Mouse (Mus musculus): Measurements from ENCODE around the gene Sept9.

The Sept9 gene

GRCm38 (mm10) chr11:117353126-117353525, 153.7 kb downstream of the Sept9 start:
- DNase-seq, result no peak

DNA sequence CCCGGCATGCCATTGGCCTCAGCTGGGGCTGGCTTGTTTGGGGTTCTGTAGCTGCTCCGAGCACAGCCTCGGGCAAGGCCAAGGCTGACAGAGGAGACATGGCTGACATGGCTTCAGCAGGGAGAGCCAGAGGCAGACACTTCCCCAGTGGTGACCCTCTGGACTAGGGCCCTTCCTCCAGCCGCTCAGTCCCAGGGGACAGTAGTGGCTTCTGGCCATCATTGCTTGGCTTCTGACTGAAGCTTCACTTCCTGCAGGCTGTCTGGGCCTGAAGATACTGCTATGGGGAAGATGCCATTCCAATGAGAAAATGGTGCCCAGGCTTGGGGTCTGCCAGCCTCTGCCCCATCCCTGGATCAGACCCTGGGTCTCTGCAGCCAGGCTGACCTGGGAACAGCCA, 154.6 kb downstream of the Sept9 start:
- DNase-seq, result peak; percentile 66 to 74

- DNase-seq, result no peak
Measured at GRCm38 (mm10) chr11:117356937-117357336, 157.5 kb downstream of the Sept9 start.

DNA sequence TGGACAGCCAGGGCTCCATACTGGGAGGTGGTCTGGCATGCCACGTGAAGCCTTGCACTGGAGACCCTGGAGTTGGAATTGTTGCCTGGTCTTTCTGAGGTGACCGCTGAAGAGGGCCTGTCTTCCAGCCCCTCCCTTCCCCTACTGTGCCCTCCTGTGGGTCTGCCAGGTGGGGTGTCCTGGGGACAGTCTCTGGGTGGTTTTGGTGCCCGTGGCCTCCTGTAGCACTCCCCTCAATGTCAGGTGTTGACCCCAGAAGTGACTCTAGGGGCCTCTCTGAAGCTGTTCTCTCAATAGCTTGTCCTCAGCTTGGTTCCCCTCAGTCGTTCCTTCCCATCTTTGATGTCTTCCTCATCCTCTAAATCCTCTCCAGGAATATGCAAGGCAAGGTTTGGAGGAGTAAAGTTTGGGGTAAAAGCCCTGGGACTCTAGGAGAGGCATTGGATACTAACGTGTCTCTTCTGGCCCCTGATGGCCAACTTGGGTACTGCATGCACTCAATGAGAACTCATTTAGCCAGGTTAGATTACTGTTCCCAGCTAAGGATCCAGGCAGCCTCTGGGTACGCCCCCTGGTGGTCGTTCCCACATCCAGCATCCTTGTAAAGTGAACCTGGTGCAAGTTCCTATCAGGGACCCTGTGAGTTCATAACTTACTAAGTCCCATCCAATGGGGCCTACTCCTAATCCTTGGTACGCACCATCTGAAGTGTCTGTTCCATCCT, 158.6 kb downstream of the Sept9 start:
- DNase-seq, result peak; percentile 90 to 97

GRCm38 (mm10) chr11:117359161-117359560, 159.7 kb downstream of the Sept9 start:
- DNase-seq, result no peak

- peak in 1 of 2 experiments; percentile 77 for DNase-seq
Measured at GRCm38 (mm10) chr11:117359870-117360269, 160.4 kb downstream of the Sept9 start.

DNA sequence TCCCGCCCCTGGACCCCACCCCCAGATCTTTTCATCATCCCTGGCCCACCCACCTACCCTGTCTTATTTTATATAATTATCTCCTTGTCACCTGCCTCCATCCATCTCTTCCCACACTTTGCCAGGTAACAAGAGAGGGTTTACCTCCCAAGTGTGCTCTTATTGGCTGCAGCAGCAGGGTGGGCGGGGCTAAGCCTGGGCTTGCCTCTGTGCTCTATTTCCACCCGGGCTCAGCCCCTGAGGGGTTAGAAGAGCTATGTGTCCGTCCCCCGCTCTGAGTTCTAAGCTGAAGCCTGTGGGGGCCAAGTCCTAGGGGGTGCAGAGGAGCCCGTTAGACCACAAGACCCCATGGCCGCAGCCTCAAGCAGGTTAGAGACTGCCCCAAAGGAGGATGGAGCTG, 161.1 kb downstream of the Sept9 start:
- no peak for DNase-seq

- no peak for DNase-seq
Measured at GRCm38 (mm10) chr11:117362307-117362706, 162.8 kb downstream of the Sept9 start.

GRCm38 (mm10) chr11:117363918-117364317, 164.5 kb downstream of the Sept9 start:
- no peak for DNase-seq

GRCm38 (mm10) chr11:117366426-117366825, 167.0 kb downstream of the Sept9 start:
- no peak for DNase-seq

- DNase-seq, result no peak
Measured at GRCm38 (mm10) chr11:117366861-117367357, 167.4 kb downstream of the Sept9 start.

- no peak for DNase-seq
Measured at GRCm38 (mm10) chr11:117367937-117368336, 168.5 kb downstream of the Sept9 start.

- no peak for DNase-seq
Measured at GRCm38 (mm10) chr11:117369347-117369746, 169.9 kb downstream of the Sept9 start.

- DNase-seq, result no peak
Measured at GRCm38 (mm10) chr11:117370262-117370850, 170.9 kb downstream of the Sept9 start.

DNA sequence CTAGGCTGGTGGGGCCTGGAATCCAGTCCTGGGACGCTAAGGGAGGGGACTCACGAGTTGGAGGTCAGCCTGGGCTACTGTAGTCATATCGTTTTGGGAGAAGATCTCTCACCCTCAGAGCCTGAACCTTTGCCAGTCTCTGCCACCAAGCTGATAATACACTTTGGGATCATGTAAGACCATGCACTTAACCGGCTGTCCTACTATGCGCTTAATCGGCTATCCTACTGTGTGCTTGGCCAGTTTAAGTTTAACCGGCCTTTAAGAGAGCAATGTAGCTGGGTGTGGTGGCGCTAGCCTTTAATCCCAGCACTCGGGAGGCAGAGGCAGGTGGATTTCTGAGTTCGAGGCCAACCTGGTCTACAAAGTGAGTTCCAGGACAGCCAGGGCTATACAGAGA, 173.1 kb downstream of the Sept9 start:
- no peak for DNase-seq

DNA sequence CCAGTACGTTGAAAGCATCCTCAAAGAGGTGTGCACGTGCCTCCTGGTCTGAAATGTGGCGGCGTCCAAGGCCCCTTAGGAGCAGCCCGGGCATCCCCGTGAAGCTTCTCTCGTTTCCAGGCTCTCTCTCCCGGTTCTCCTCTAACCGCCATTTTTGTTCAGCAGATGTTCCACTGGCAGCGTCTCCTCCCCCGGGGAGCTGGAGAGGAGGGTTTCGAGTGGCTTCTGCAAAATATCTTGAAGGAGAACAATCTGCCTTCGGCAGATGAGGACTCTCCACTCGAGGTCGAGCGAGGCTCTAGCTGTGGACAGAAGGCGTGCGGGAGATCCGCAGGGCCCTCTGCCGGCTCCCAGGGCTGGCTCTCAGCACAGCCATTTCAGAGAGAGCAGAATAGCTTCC, 173.7 kb downstream of the Sept9 start:
- no peak for DNase-seq

DNA sequence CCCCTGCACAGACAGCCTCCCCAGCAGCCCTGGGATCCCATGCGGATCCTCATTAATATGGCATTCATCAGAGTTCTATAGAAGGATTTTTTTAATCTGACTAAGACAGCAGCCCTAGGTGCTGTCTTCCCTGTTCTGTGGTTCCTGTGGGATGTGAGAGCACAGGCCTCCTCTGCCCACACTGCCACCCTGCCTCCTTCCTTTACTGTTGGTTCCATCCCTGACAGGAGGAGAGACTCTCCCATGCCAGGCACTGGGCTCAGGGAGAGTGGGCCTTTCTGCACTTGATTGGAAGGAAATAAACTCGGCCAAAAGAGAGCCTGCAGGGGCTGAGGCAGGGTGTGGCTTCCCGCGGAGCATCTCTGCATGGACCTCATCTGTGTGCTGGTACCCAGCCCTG, 174.4 kb downstream of the Sept9 start:
- DNase-seq, result no peak

GRCm38 (mm10) chr11:117374288-117374687, 174.8 kb downstream of the Sept9 start:
- DNase-seq, result no peak

- no peak for DNase-seq
Measured at GRCm38 (mm10) chr11:117379774-117380173, 180.3 kb downstream of the Sept9 start.

DNA sequence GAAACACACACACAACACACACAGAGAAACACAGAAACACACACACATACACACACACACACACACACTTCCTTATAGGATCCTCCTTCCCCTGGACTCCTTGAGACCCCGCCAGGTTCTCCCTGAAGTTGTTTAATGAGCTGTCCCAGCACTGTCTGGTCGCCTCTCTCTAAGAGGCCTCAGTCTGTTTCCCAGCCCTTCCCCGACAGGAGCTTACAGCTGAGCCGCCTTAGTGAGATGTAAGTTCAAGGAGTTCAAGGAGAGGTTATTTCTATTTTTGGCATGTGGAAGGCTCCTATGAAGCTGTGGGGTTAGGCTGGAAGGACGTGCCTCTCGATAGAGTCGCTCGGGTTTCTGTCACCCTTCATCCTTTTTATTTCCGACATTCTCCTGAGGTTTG, 184.8 kb downstream of the Sept9 start:
- no peak for DNase-seq

DNA sequence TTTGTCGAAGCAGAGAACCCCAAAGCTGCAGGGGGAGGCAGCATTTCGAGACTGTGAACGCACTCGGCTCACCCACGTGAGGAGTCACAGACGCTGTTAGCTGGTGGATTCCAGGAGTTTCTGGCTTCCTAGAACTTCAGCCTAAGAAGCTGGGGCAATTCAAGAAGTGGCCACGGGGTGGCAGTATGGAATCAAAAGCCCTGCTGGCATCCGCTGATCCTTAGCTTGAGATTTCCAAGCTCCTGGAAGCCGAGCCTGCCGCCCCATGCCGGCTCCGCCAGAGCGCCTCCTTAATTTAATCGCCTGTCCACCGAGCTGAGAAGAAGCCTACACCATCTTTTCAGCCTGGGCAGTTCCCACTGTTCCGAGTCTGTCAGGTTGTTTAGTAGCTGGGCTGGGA, 185.4 kb downstream of the Sept9 start:
- peak; percentile 86 to 97 for DNase-seq

DNA sequence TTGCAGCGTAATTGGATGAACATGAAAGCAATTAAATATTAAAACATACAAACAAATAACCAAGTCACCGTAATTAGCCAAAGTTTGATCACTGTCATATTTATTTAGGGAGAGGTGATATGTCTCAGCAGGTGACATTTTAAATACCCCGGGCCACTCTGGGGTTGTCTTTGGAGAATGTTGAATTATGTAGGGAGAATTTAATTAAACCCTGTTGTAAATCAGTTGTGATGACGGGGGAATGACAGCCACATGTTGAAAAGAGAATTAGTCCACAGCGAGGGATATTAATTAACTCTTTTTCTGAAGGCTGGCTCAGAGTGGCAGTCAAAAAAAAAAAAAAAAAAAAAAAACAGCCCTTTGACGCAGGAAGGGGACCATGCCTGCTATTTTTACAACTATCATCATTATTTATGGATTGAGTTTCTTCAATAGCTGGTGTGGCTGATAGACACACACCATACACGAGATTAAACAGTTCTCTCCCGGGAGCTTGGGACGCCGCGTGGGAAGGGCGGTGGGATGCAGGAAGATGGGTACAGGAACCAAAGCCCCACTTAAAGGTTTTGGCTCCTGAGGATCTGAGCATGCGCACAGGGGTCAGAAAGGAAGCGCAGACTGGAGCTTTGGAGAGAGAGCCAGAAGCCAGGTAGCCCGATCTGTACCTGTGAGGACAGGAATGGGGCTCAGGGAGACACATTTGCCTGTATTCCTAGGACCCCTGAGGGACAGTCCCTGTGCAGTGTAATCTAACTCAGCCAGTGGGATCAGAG, 186.1 kb downstream of the Sept9 start:
- DNase-seq, result no peak

DNA sequence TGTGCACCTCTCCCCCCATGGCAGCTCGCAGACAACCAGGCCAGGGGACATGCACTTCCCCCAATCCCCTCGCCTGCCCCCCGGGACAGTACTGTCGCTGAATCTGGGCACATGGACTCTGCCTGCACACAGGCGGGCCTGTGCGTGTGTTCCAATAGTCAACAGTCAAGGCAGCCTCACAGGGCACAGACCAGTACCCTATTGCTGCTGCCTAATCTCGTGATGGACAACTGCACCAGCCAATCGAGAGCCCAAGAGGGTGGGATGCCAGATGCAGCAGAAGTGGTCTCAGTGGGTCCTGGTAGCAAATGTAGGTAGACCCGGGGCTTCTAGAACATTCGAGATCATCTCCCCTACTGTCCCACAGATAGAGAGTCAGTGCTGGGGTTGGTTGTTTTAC, 187.8 kb downstream of the Sept9 start:
- DNase-seq, result no peak

GRCm38 (mm10) chr11:117390001-117390402, 190.5 kb downstream of the Sept9 start:
- peak; percentile 26 to 50 for DNase-seq
